Mouse (Mus musculus) forebrain, embryonic 16.5 days (tissue): ENCODE results near the gene Nrxn1. TPM values are rescaled to one million over a fixed set of nuclear protein-coding genes. Genes with fewer than 3 reads are reported as not detected.

Experiments
- ATAC-seq: fragments of 200-750 bp; cut with Nextera tagmentation; 2 replicates; pipeline ENCODE4 v1.8.0; 2017; ENCODE audit warnings: mild to moderate bottlenecking, moderate library complexity
- H3K27ac ChIP-seq: fragments of 300-500 bp; sonication (generic); 2 replicates; pipeline ENCODE4 v1.5.1; 2014; ENCODE audit warnings: low read length, control low read depth
- H3K27me3 ChIP-seq: fragments of 300-500 bp; sonication (generic); replicated peaks from 2 replicates; pipeline ENCODE4 v1.6.1; 2014; ENCODE audit warnings: low read length; ENCODE audit not compliant: control insufficient read depth, insufficient read depth
- H3K36me3 ChIP-seq: fragments of 300-500 bp; sonication (generic); 2 replicates; pipeline ENCODE4 v1.6.1; 2014; ENCODE audit not compliant: control insufficient read depth, insufficient read depth
- H3K4me1 ChIP-seq: fragments of 300-500 bp; sonication (generic); replicated peaks from 2 replicates; pipeline ENCODE4 v1.6.1; 2014; ENCODE audit warnings: low read length; ENCODE audit not compliant: control insufficient read depth, insufficient read depth
- H3K4me2 ChIP-seq: fragments of 300-500 bp; sonication (generic); 2 replicates; pipeline ENCODE4 v1.6.1; 2014; ENCODE audit warnings: mild to moderate bottlenecking, low read length, control low read depth
- H3K4me3 ChIP-seq: fragments of 300-500 bp; sonication (generic); replicated peaks from 2 replicates; pipeline ENCODE4 v1.5.1; 2014; ENCODE audit warnings: mild to moderate bottlenecking, low read length, control low read depth
- H3K9ac ChIP-seq: fragments of 300-500 bp; sonication (generic); replicated peaks from 2 replicates; pipeline ENCODE4 v1.6.1; 2014; ENCODE audit warnings: low read depth, low read length, control low read depth
- H3K9me3 ChIP-seq: fragments of 300-500 bp; sonication (generic); 2 replicates; pipeline ENCODE4 v1.6.1; 2016; ENCODE audit warnings: low read length; ENCODE audit not compliant: control insufficient read depth
- WGBS: fragments of 180-500 bp; shearing (Covaris S2); extraction: QIAGEN DNeasy Blood & Tissue Kit; methylation state at CpG from one replicate; pipeline ENCODE4 v1.1.7; 2014; 5-methylcytosine and 5-hydroxymethylcytosine counted together
- polyA plus RNA-seq: library from polyadenylated mRNA; unstranded; fragments of >200 nt; fragmentation: Nextera tagmentation; extraction: Ambion mirVana; gene quantifications from 2 replicates; pipeline ENCODE4 v1.2.1, GENCODE M21; 2015

Gene Nrxn1
- polyA plus RNA-seq, 1 experiment from 2014 or later, result 198 TPM

DNA sequence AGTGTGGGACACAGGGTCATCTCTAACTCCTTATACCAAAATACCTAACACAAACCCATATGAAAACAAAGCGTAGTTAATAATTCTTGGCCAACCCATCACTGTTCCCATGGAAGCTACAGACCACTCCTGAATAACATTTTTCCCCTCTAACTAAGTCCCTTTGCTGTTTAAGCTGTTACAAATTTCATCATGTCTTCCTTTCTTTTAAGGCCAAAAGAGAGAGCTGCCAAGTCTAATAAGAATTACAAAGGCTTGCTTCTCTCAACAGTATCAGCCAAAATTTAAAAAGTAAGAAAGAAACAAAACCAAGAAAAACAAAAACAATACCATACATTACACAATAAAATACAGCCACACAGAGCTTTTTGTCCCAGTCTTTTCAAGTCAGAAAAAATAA is 6.5 kb downstream of the Nrxn1 start:
- Histone ChIP-seq H3K36me3 (peaks cover 18% of the 10 kb centered on the region), H3K9ac (no peak overlapping the region), H3K9me3 (peaks cover 12% of the 10 kb centered on the region), H3K27me3 (no peaks in the 10 kb centered on the region), H3K4me3 (peak overlapping the region; percentile 22; the same call in 1 of the 2 replicates), H3K27ac (no peak overlapping the region), H3K4me2 (peak overlapping the region; percentile 48), H3K4me1 (peaks cover 12% of the 10 kb centered on the region)
- no peak for ATAC-seq
- 83% methylated on average over 1 of the region's 1 CpGs for WGBS

DNA sequence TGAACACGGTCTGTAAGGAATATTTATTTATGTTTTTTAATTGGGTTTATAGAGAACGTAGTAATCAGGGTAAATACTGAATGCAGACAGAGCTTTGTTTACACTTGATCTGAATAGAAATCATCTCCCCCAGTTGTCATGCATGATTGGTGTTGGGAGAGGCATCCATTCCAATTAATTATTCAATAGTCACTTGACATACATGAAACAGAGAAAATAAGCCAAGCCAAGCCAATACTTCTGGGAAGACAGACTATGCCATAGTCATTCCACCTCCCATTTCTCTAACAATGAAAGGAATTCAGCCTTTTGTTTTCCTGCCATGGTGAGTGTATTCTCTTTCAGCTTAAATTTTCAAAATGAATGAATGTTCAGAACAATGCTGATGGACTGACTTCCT is 7.5 kb downstream of the Nrxn1 start:
- Histone ChIP-seq H3K27ac (0 out of 2 replicates have a peak overlapping the region, but pooled peaks have one; percentile 18), H3K9me3 (peaks cover 12% of the 10 kb centered on the region), H3K4me1 (peaks cover 12% of the 10 kb centered on the region), H3K27me3 (no peaks in the 10 kb centered on the region), H3K9ac (no peak overlapping the region), H3K36me3 (peaks cover 18% of the 10 kb centered on the region), H3K4me3 (0 out of 2 replicates have a peak overlapping the region, but pooled peaks have one; percentile 14), H3K4me2 (peak overlapping the region; percentile 40)
- WGBS, result 47% methylated on average over 2 of the region's 2 CpGs
- ATAC-seq, result peak; percentile 37

DNA sequence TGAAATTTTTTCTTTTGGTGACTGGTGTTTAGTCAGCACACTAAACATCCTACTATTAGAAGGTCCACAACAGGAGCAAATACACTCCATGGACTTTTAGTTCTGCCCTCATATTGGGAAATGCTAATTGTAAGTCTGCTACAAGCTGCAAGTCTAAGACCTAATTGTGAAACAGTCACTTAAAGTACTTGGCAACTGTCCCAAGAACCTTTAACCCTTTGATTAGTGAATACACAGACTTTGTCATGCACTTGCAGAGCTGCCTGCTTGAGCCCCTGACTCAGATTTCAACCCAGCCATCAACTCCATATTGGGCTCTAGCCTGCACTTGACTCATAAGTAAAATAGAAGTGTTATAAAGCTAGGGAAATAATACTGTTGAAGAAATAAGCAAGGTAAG is 13.8 kb downstream of the Nrxn1 start:
- Histone ChIP-seq H3K36me3 (no peaks in the 10 kb centered on the region), H3K27ac (no peak overlapping the region), H3K27me3 (no peaks in the 10 kb centered on the region), H3K4me1 (0 out of 2 replicates have a peak, but pooled peaks cover 2% of the 10 kb centered on the region), H3K4me3 (no peak overlapping the region), H3K9ac (no peak overlapping the region), H3K9me3 (no peaks in the 10 kb centered on the region), H3K4me2 (no peak overlapping the region)
- ATAC-seq, result no peak

DNA sequence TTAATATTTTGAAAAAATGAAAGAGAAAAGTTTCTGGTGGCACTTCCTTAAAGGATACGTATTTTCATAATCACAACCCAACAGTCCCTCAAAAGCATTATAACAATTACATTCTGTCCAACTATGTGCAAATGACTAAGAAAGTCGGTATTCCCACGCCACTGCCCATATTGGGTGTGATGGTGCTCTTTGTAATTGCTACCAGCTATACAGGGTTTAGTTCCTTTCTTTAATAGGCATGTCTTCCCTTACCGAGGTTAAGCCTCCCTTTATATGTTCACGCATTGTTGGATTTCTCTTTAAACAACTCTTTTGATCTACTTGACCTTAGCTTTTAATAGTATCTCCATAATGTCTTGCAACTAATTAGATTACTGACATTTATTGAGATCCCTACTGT is 18.1 kb downstream of the Nrxn1 start:
- Histone ChIP-seq H3K9ac (no peak overlapping the region), H3K9me3 (no peaks in the 10 kb centered on the region), H3K4me2 (no peak overlapping the region), H3K4me1 (0 out of 2 replicates have a peak, but pooled peaks cover 2% of the 10 kb centered on the region), H3K4me3 (no peak overlapping the region), H3K36me3 (no peaks in the 10 kb centered on the region), H3K27ac (no peak overlapping the region), H3K27me3 (no peaks in the 10 kb centered on the region)
- WGBS, result 18% methylated on average over 5 of the region's 5 CpGs
- ATAC-seq, result no peak

DNA sequence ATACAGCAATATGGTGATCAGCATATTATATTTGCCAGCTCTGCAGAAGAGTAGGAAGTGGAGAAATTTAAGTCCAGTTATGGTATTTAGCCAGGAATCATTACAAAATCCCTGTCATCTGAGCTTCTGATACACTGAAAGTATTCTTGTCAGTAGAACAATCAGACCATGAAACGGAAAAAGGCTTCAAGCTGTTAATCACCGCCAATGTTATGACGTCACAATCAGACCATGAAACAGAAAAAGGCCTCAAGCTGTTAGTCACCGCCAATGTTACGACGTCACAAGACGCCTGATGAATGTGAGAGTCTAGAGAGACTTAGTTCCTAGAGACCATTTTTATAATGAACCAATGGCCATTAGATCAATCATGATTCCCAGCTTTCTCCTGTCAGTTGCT is 59.4 kb downstream of the Nrxn1 start:
- ATAC-seq, result no peak
- no peak overlapping the region for H3K4me3 ChIP-seq
- no peak overlapping the region for H3K4me2 ChIP-seq
- no peaks in the 10 kb centered on the region for H3K9me3 ChIP-seq
- H3K27ac ChIP-seq, result no peak overlapping the region
- no peak overlapping the region for H3K9ac ChIP-seq
- H3K27me3 ChIP-seq, result no peaks in the 10 kb centered on the region
- H3K4me1 ChIP-seq, result no peaks in the 10 kb centered on the region
- 41% methylated on average over 7 of the region's 7 CpGs for WGBS
- H3K36me3 ChIP-seq, result no peaks in the 10 kb centered on the region

DNA sequence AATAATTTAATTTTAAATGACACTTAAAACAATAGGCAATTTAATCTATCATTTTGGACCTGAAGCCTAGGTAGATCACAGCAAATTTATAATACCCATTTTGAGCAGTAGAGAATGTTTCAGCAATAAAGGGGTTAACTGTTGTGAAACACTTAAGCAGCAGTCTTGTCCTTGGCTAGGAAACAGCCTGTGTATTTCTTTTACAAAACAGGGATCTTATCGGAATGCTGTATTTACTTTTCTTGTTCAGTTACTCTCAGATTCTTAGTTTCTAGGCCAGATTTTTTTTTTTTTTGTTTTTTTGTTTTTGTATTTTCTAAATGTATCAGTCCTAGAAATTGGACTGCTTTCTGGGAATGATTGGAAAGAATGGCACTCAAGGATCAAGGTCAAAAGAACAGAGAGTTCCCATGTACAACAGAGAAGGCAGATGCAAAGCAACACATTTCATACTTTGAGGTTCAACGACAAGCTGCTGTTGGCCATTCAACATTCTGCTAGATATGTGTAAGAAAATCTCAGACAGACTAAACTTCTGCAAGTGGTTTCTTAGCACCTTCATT is 67.7 kb downstream of the Nrxn1 start:
- no peak for ATAC-seq
- Histone ChIP-seq H3K4me2 (no peak overlapping the region), H3K9ac (no peak overlapping the region), H3K4me3 (no peak overlapping the region), H3K36me3 (no peaks in the 10 kb centered on the region), H3K4me1 (no peaks in the 10 kb centered on the region), H3K9me3 (no peaks in the 10 kb centered on the region), H3K27me3 (no peaks in the 10 kb centered on the region), H3K27ac (no peak overlapping the region)
- 33% methylated on average over 2 of the region's 2 CpGs for WGBS

DNA sequence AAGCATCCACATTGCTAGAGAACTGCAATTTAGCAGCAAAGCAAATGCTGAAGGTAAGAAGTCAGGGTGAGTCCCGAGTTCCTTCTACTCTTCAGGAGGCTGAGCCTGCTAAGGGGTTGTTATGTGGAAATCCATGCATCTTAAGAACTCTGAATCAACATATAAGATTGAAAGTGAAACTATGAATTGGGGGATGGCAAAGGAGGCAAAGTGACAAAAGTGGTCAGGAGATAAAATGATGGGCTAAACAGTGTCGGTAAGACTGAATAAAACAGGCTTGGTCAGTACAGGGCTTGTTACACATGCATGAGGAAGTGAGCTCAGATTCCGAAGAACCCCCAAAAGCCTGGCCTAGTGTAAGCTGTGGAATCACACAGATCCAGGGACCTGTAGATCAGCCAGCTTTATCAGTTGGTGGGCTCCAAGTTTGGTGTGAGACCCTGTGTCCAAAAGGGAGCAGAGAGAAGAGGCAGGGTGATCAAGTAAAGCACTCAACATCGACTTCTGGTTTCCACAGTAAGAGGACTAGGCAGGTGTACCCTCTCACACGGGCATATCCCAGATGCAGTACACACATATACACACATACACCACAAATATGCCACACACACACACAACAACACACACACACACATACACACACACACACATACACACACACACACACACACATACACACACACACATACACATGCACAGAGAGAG is 85.3 kb downstream of the Nrxn1 start:
- H3K9ac ChIP-seq, result no peak overlapping the region
- no peaks in the 10 kb centered on the region for H3K27me3 ChIP-seq
- H3K4me3 ChIP-seq, result no peak overlapping the region
- no peaks in the 10 kb centered on the region for H3K9me3 ChIP-seq
- H3K4me2 ChIP-seq, result no peak overlapping the region
- no peaks in the 10 kb centered on the region for H3K4me1 ChIP-seq
- no peaks in the 10 kb centered on the region for H3K36me3 ChIP-seq
- no peak for ATAC-seq
- H3K27ac ChIP-seq, result no peak overlapping the region
- 85% methylated on average over 5 of the region's 5 CpGs for WGBS

DNA sequence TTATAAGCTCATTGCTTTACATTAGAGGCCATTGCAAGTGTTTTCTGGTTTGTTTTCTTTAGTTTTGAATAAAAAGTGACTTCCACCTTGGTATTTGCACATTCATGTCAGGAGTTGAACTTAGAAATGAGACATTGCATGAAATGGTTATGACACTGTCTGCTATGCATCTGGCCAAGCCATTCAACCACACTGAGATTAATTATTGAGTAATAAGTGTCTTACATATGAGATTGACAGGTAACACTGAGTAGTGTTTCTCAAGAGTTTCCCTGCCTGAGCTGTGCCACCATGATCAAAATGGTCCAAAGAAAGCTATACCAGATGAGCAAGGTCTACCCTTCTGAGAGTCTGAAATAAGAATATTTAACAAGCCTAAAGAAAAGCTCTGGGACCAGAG is 92.5 kb downstream of the Nrxn1 start:
- Histone ChIP-seq H3K27ac (no peak overlapping the region), H3K9ac (no peak overlapping the region), H3K4me1 (peaks cover 11% of the 10 kb centered on the region)

DNA sequence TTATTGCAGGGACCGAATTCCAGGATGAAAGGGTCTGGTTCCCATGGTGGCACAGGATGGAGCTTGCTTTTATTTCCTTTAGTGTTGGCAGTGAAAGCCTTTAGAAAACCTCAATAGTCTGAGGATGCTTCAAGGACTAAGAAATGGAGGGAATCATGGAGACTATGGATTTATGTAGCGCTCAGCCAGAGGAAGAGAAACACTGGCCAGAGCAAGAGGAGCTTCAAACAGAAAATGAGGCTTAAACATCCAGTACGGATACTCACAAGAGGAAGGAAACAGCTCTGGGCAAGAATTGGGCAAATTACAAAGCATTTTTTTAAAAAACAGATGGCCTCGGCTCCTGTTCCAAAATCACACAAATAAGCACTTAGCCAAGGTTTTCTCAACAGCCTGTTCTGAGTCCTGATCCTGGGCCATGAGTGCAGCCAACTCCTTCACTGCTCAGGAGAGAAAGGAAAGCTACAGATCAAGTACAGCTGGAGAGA is 93.2 kb downstream of the Nrxn1 start:
- H3K4me1 ChIP-seq, result peaks cover 12% of the 10 kb centered on the region
- H3K4me2 ChIP-seq, result no peak overlapping the region
- H3K27ac ChIP-seq, result no peak overlapping the region; the same call in 1 of the 2 replicates
- peak; percentile 73 for ATAC-seq
- no peaks in the 10 kb centered on the region for H3K36me3 ChIP-seq
- H3K9ac ChIP-seq, result no peak overlapping the region
- H3K9me3 ChIP-seq, result no peaks in the 10 kb centered on the region
- H3K27me3 ChIP-seq, result no peaks in the 10 kb centered on the region
- WGBS, result 31% methylated on average over 4 of the region's 4 CpGs
- no peak overlapping the region for H3K4me3 ChIP-seq

More for the DNA sequence above, 92.5 kb downstream of the Nrxn1 start:
- Histone ChIP-seq H3K36me3 (no peaks in the 10 kb centered on the region), H3K4me3 (no peak overlapping the region), H3K27me3 (no peaks in the 10 kb centered on the region), H3K9me3 (no peaks in the 10 kb centered on the region), H3K4me2 (no peak overlapping the region)
- no peak for ATAC-seq
